Mouse (Mus musculus) liver, embryonic 13.5 days (tissue): ENCODE results near the gene Fam3c. TPM values are rescaled to one million over a fixed set of nuclear protein-coding genes. Genes with fewer than 3 reads are reported as not detected.

ENCODE experiments used
- ATAC-seq: fragments of 200-750 bp; cut with Nextera tagmentation; 2 replicates; pipeline ENCODE4 v1.8.0; 2017; ENCODE audit warnings: low read depth, mild to moderate bottlenecking, moderate number of reproducible peaks, moderate library complexity
- DNase-seq: peaks from one replicate; pipeline ENCODE4 v3.0.0; 2022
- H3K27ac ChIP-seq: fragments of 300-500 bp; sonication (generic); 2 replicates; pipeline ENCODE4 v1.5.1; 2015; ENCODE audit warnings: moderate library complexity, mild to moderate bottlenecking, inconsistent platforms
- H3K27me3 ChIP-seq: fragments of 300-500 bp; sonication (generic); 2 replicates; pipeline ENCODE4 v1.6.1; 2015; ENCODE audit warnings: mild to moderate bottlenecking, inconsistent platforms
- H3K36me3 ChIP-seq: fragments of 300-500 bp; sonication (generic); 2 replicates; pipeline ENCODE4 v1.6.1; 2015; ENCODE audit warnings: mild to moderate bottlenecking, inconsistent platforms
- H3K4me1 ChIP-seq: fragments of 300-500 bp; sonication (generic); replicated peaks from 2 replicates; pipeline ENCODE4 v1.6.1; 2015; ENCODE audit warnings: inconsistent platforms
- H3K4me2 ChIP-seq: fragments of 300-500 bp; sonication (generic); 2 replicates; pipeline ENCODE4 v1.6.1; 2015; ENCODE audit warnings: inconsistent platforms, mild to moderate bottlenecking, moderate library complexity
- H3K4me3 ChIP-seq: fragments of 300-500 bp; sonication (generic); replicated peaks from 2 replicates; pipeline ENCODE4 v1.5.1; 2015; ENCODE audit warnings: mild to moderate bottlenecking, inconsistent platforms
- H3K9ac ChIP-seq: fragments of 300-500 bp; sonication (generic); 2 replicates; pipeline ENCODE4 v1.6.1; 2015; ENCODE audit warnings: mild to moderate bottlenecking, inconsistent platforms
- H3K9me3 ChIP-seq: fragments of 300-500 bp; sonication (generic); replicated peaks from 2 replicates; pipeline ENCODE4 v1.6.1; 2016; ENCODE audit warnings: inconsistent platforms
- WGBS: fragments of 180-500 bp; shearing (Covaris S2); methylation state at CpG from one replicate; pipeline ENCODE4 v1.1.7; 2015; ENCODE audit not compliant: insufficient replicate concordance; 5-methylcytosine and 5-hydroxymethylcytosine counted together
- polyA plus RNA-seq: library from polyadenylated mRNA; unstranded; fragments of >200 nt; fragmentation: Nextera tagmentation; extraction: Ambion mirVana; gene quantifications from 2 replicates; pipeline ENCODE4 v1.2.1, GENCODE M21; 2015

Fam3c gene
- polyA plus RNA-seq, 1 experiment from 2014 or later: 17.5 TPM

- H3K4me2 ChIP-seq: no peak overlapping the region
- 53% methylated on average over 9 of the region's 9 CpGs for WGBS
- no peak overlapping the region for H3K4me3 ChIP-seq
- no peaks in the 10 kb centered on the region for H3K27me3 ChIP-seq
- H3K9me3 ChIP-seq: no peaks in the 10 kb centered on the region
- H3K9ac ChIP-seq: no peak overlapping the region
- ATAC-seq: no peak
- H3K27ac ChIP-seq: no peak overlapping the region
- peaks cover 62% of the 10 kb centered on the region for H3K4me1 ChIP-seq
- DNase-seq: no peak
- H3K36me3 ChIP-seq: no peaks in the 10 kb centered on the region
These were observed 4.5 kb downstream of the Fam3c start for GRCm38 (mm10) chr6:22351551-22351950.

DNA sequence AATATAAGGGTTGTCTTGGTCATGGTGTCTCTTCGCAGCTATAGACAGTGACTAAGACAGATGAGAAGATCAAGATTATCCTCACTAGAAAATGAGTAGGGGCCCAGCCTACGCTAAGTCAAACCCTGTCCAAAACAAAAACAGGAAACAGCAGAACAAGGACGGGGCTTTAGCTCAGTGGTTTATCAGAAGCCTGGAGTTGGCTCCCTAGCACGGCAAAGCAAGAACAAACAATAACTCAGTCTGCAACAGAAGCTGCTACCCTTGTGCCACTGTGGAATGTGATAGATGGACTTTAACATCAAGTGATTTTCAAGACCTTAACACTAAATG is 5.8 kb downstream of the Fam3c start:
- no peak overlapping the region for H3K4me2 ChIP-seq
- no peak overlapping the region for H3K4me3 ChIP-seq
- H3K27me3 ChIP-seq: no peaks in the 10 kb centered on the region
- peaks cover 71% of the 10 kb centered on the region for H3K4me1 ChIP-seq
- H3K9ac ChIP-seq: no peak overlapping the region
- WGBS: 21% methylated on average over 4 of the region's 4 CpGs
- ATAC-seq (peak; percentile 50; the same call in 1 of the 2 replicates), DNase-seq (no peak)
- H3K9me3 ChIP-seq: no peaks in the 10 kb centered on the region
- no peaks in the 10 kb centered on the region for H3K36me3 ChIP-seq
- H3K27ac ChIP-seq: no peak overlapping the region

GRCm38 (mm10) chr6:22349531-22350238 is 6.4 kb downstream of the Fam3c start:
- H3K9ac ChIP-seq: no peak overlapping the region
- whole genome bisulfite sequencing: 64% methylated on average over 11 of the region's 11 CpGs
- H3K27me3 ChIP-seq: no peaks in the 10 kb centered on the region
- no peak overlapping the region for H3K27ac ChIP-seq
- peaks cover 71% of the 10 kb centered on the region for H3K4me1 ChIP-seq
- no peaks in the 10 kb centered on the region for H3K36me3 ChIP-seq
- no peak overlapping the region for H3K4me3 ChIP-seq
- no peaks in the 10 kb centered on the region for H3K9me3 ChIP-seq
- no peak overlapping the region for H3K4me2 ChIP-seq
- ATAC-seq (no peak), DNase-seq (no peak)

DNA sequence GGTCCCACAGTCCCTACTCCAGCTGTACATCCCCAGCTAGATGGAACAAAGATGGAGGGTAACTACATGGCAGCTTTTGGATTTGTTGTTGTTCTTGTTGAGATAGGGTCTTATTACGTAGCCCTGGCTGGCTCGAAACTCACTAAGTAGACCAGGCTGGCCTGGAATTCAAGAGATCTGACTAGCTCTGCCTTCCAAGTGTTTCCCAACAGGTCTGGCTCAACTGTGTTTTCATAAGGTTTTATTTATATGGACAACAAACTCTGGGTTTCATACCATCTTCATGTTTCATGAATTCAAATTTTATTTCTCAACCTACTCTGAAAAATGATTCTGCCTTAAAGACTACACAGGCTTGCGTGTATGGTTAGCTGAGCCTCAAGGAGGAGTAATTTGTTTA is 7.1 kb downstream of the Fam3c start:
- Histone ChIP-seq H3K9me3 (no peaks in the 10 kb centered on the region), H3K27me3 (no peaks in the 10 kb centered on the region), H3K36me3 (no peaks in the 10 kb centered on the region), H3K9ac (no peak overlapping the region), H3K4me2 (no peak overlapping the region), H3K4me1 (peaks cover 71% of the 10 kb centered on the region), H3K4me3 (no peak overlapping the region), H3K27ac (no peak overlapping the region)
- 82% methylated on average over 3 of the region's 3 CpGs for WGBS
- no peak for ATAC-seq
- DNase-seq: no peak

DNA sequence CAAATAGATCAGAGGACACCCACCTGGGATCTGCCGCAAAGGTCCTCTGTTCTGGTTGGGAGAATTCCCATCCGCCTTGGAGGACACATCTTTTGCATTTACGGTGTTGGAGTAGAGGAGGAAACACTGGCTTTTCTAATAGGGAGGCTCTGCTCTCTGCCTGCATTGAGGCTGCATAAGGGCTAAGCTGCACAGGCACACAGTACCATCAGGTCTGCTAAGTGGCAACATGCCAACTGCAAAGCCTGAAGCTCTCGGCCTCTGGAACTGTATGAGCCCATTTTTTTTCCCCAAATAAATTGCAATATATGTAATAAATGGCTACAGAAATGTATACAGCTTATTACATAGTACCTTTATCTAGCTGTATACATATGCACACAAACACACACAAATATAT is 7.9 kb downstream of the Fam3c start:
- H3K4me2 ChIP-seq: no peak overlapping the region

GRCm38 (mm10) chr6:22347132-22347902 is 8.7 kb downstream of the Fam3c start:
- Histone ChIP-seq H3K36me3 (no peaks in the 10 kb centered on the region), H3K4me1 (peaks cover 73% of the 10 kb centered on the region), H3K27ac (no peak overlapping the region), H3K4me2 (no peak overlapping the region), H3K9ac (no peak overlapping the region), H3K9me3 (no peaks in the 10 kb centered on the region), H3K4me3 (no peak overlapping the region), H3K27me3 (no peaks in the 10 kb centered on the region)
- WGBS: 55% methylated on average over 8 of the region's 8 CpGs
- ATAC-seq (no peak), DNase-seq (no peak)

More for the DNA sequence above, 7.9 kb downstream of the Fam3c start:
- H3K4me1 ChIP-seq: peaks cover 76% of the 10 kb centered on the region
- 72% methylated on average over 4 of the region's 4 CpGs for WGBS
- DNase-seq (no peak), ATAC-seq (no peak)
- H3K9me3 ChIP-seq: no peaks in the 10 kb centered on the region
- no peak overlapping the region for H3K27ac ChIP-seq
- no peaks in the 10 kb centered on the region for H3K27me3 ChIP-seq
- no peaks in the 10 kb centered on the region for H3K36me3 ChIP-seq
- H3K9ac ChIP-seq: no peak overlapping the region
- no peak overlapping the region for H3K4me3 ChIP-seq

- DNase-seq (no peak), ATAC-seq (peak; percentile 14; the same call in 1 of the 2 replicates)
- H3K9ac ChIP-seq: no peak overlapping the region
- H3K36me3 ChIP-seq: peaks cover 7% of the 10 kb centered on the region; the same call in 1 of the 2 replicates
- peaks cover 64% of the 10 kb centered on the region for H3K4me1 ChIP-seq
- WGBS: 62% methylated on average over 6 of the region's 6 CpGs
- peak overlapping the region; percentile 17; the same call in 1 of the 2 replicates for H3K4me2 ChIP-seq
- no peak overlapping the region for H3K4me3 ChIP-seq
- 0 out of 2 replicates have a peak overlapping the region, but pooled peaks have one; percentile 9 for H3K27ac ChIP-seq
- no peaks in the 10 kb centered on the region for H3K27me3 ChIP-seq
- H3K9me3 ChIP-seq: no peaks in the 10 kb centered on the region
These were observed 11.6 kb downstream of the Fam3c start for GRCm38 (mm10) chr6:22344443-22344842.

DNA sequence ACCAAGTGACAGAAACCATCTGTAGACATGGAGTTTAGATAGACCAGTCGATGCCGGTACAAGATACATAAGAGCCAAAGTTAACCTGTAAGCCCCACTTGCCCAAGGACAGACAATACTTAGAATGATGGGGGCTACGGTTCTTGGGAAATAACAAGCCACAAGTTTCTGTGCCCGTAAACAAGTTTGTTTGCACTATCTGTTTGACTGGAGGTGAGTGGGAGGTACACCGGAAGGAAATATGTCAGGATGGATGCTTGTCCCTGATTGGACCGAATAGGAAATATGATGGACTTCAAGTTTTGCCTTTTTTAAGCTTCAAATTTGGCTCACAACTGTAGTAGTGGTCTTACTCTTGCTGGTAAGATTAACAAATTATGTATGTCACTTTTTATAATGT is 12.3 kb downstream of the Fam3c start:
- H3K27ac ChIP-seq: no peak overlapping the region
- H3K9ac ChIP-seq: no peak overlapping the region
- WGBS: 80% methylated on average over 6 of the region's 6 CpGs
- peaks cover 7% of the 10 kb centered on the region; the same call in 1 of the 2 replicates for H3K36me3 ChIP-seq
- ATAC-seq (no peak), DNase-seq (no peak)
- no peaks in the 10 kb centered on the region for H3K9me3 ChIP-seq
- H3K4me2 ChIP-seq: no peak overlapping the region
- no peaks in the 10 kb centered on the region for H3K27me3 ChIP-seq
- H3K4me3 ChIP-seq: no peak overlapping the region
- peaks cover 63% of the 10 kb centered on the region for H3K4me1 ChIP-seq

DNA sequence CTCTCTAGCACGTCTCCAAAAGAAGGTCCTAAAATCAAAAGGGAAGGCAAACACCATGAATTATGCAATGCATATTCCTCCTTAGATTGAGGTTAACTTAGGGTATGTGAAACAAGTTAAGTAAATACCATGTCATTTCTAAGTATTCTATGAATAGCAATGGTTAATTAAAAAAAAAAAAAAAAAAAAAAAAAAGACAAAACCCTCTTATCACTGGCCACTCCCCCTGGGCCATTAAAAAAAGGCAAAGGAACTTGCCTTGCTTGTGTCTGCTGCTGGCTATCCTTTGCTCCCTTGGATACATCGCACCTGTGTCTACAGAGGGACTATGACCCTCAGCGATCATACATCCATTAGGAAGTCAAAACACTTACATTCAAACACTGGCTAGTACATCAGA is 12.8 kb downstream of the Fam3c start:
- Histone ChIP-seq H3K4me3 (no peak overlapping the region), H3K9ac (no peak overlapping the region), H3K36me3 (peaks cover 7% of the 10 kb centered on the region; the same call in 1 of the 2 replicates), H3K27me3 (no peaks in the 10 kb centered on the region), H3K9me3 (no peaks in the 10 kb centered on the region), H3K4me1 (peaks cover 63% of the 10 kb centered on the region), H3K27ac (no peak overlapping the region), H3K4me2 (no peak overlapping the region)
- WGBS: 74% methylated on average over 3 of the region's 3 CpGs
- ATAC-seq (no peak), DNase-seq (no peak)

DNA sequence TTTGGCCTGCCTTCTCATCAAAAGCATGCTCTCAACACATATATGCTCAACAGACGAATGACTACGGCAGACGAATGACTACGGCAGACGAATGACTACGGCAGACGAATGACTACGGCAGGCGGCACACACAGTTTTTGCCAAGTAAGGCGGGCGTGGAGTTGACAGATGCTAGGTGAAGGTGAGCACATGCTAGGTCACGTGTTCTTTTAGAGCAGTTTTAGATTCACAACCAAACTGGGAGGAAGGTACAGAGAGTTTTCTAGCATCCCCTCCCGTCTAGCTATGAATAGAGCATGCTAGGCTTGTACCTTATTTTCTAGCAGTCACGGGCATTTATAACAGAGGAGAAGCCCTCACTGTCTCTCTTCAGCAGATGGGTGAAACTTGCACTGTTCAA is 15.3 kb downstream of the Fam3c start:
- WGBS: 74% methylated on average over 14 of the region's 14 CpGs
- H3K4me2 ChIP-seq: no peak overlapping the region

DNA sequence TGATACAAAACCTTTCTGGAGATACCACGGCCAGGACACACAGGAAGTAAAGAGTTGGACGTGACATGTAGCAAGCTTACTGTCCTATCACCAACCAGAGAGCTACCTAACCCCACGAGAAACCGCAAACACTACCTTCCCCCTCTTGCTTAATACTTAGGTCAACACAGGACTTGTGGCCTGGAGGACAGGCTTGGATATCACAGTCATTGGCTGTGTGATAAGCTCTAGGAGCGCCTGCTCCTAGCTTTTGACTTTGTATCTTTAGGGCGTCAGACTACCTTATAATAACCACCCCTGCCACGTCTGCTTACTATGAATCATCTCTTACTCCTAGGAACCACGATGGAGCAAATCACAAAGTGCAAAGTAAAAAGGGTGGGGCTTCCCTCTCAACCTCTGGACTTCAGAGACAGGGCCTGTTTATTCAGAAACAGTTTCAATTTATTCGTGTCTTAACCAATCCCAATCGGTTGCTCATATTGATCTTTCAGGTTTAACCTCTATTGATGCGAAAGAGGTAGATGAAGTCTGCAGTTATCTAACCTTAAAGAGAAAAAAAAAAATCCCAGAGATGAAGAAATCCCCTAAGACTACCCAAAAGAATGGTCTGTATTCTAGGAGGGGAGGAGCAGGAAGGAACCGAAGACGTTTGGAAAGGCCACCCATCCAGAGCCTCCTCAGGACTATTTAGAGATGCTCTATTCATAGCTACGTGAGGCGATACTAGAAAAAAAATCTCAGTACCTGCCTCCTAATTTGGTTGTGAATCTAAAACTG is 16.1 kb downstream of the Fam3c start:
- Histone ChIP-seq H3K27ac (no peak overlapping the region), H3K9ac (no peak overlapping the region), H3K4me1 (peaks cover 36% of the 10 kb centered on the region), H3K36me3 (peaks cover 7% of the 10 kb centered on the region; the same call in 1 of the 2 replicates), H3K4me2 (no peak overlapping the region), H3K4me3 (no peak overlapping the region), H3K9me3 (no peaks in the 10 kb centered on the region), H3K27me3 (no peaks in the 10 kb centered on the region)
- ATAC-seq (peak; percentile 73), DNase-seq (no peak)
- WGBS: 57% methylated on average over 15 of the region's 15 CpGs

More for the DNA sequence above, 15.3 kb downstream of the Fam3c start:
- Histone ChIP-seq H3K4me1 (peaks cover 44% of the 10 kb centered on the region), H3K27me3 (no peaks in the 10 kb centered on the region), H3K4me3 (no peak overlapping the region), H3K9me3 (no peaks in the 10 kb centered on the region), H3K9ac (no peak overlapping the region), H3K36me3 (peaks cover 7% of the 10 kb centered on the region; the same call in 1 of the 2 replicates), H3K27ac (no peak overlapping the region)
- DNase-seq: no peak
- no peak for ATAC-seq
